Mouse (Mus musculus): Measurements from ENCODE around the gene Prkaca. TPM values are rescaled to one million over a fixed set of nuclear protein-coding genes. Genes with fewer than 3 reads are reported as not detected.

Gene Prkaca
- total RNA-seq, 2 experiments from 2014 or later: 256 to 257 TPM

- no peak for DNase-seq (ENCODE audit: low spot score in 2 of 2)
- H3K4me3 ChIP-seq: no peak overlapping the region
- no peak overlapping the region for H3K27ac ChIP-seq
- no peak for TF ChIP-seq CTCF (conservative IDR thresholded peaks at IDR 0.05)
Observed at GRCm38 (mm10) chr8:84029272-84029671, 56.5 kb downstream of the Prkaca start.

- Histone ChIP-seq H3K4me3 (no peak overlapping the region), H3K27ac (no peak overlapping the region)
- DNase-seq (ENCODE audit: low spot score in 2 of 2): no peak
- no peak for TF ChIP-seq CTCF (conservative IDR thresholded peaks at IDR 0.05)
Observed at GRCm38 (mm10) chr8:84032777-84033176, 60.0 kb downstream of the Prkaca start.

GRCm38 (mm10) chr8:84038015-84038414 lies 65.2 kb downstream of the Prkaca start:
- no peak overlapping the region for H3K4me3 ChIP-seq
- no peak for TF ChIP-seq CTCF (conservative IDR thresholded peaks at IDR 0.05)
- H3K27ac ChIP-seq: no peak overlapping the region
- no peak for DNase-seq (ENCODE audit: low spot score in 2 of 2)

GRCm38 (mm10) chr8:84039050-84039449 lies 66.3 kb downstream of the Prkaca start:
- peak; percentile 93 for TF ChIP-seq CTCF (conservative IDR thresholded peaks at IDR 0.05)
- no peak overlapping the region for H3K4me3 ChIP-seq
- peak; percentile 46 to 84 for DNase-seq (ENCODE audit: low spot score in 2 of 2)
- no peak overlapping the region for H3K27ac ChIP-seq

- TF ChIP-seq CTCF (conservative IDR thresholded peaks at IDR 0.05): peak; percentile 84
- H3K4me3 ChIP-seq: peak within 1 kb of the TSS; percentile 58
- peak within 1 kb of the TSS; percentile 72 for H3K27ac ChIP-seq
- DNase-seq (ENCODE audit: low spot score in 2 of 2): peak in 1 of 2 experiments; percentile 38
Observed at GRCm38 (mm10) chr8:84042066-84042947, 69.5 kb downstream of the Prkaca start, which contains the start of gene Il27ra. TSS of gene Il27ra (minus strand) at chr8:84042589.

DNA sequence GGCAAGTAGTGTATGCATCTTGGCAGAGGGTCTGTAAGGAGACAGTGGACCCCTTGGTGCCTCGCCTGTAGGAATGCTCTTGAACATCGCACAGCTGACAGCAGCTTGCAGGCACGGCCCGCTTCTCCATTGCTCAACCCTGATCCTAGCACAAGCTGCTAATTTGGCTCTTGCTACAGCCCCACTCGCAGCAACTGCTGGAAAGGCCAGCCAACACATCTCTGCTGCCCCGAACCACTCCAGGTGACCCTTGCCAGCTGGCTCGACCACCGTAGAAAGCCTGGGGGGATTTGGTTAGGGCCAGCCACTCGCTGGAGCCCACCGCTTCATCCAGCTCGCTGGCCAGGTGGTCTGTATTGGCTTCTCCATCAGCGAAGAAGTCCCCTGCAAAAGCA lies 70.2 kb downstream of the Prkaca start:
- no peak for DNase-seq (ENCODE audit: low spot score in 2 of 2)
- TF ChIP-seq CTCF (conservative IDR thresholded peaks at IDR 0.05): no peak
- H3K27ac ChIP-seq: peak overlapping the region; percentile 72; the same call in 1 of the 2 replicates
- peak overlapping the region; percentile 58; the same call in 1 of the 2 replicates for H3K4me3 ChIP-seq

DNA sequence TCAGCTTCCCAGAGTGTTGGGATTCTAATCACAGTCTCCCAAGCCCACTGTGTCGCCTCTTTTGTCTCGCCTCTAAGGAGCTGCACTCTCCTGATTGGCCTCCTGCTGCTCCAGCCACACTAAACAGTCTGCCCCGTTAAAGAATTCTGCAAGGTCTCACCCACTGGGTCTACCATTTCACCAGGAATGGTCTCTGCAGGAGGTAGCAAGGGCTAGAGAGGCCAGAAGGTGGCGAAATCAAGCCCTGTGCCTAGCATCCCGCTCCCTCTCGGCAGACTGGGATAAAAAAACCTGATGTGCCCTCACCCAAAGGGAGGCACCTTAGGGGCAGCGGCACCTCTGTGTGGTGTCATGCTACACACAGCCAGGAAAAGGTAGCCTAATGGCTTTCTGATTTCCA lies 71.3 kb downstream of the Prkaca start:
- no peak for DNase-seq (ENCODE audit: low spot score in 2 of 2)
- TF ChIP-seq CTCF (conservative IDR thresholded peaks at IDR 0.05): no peak; the same call in 1 of the 2 replicates
- no peak overlapping the region for H3K27ac ChIP-seq
- H3K4me3 ChIP-seq: no peak overlapping the region

DNA sequence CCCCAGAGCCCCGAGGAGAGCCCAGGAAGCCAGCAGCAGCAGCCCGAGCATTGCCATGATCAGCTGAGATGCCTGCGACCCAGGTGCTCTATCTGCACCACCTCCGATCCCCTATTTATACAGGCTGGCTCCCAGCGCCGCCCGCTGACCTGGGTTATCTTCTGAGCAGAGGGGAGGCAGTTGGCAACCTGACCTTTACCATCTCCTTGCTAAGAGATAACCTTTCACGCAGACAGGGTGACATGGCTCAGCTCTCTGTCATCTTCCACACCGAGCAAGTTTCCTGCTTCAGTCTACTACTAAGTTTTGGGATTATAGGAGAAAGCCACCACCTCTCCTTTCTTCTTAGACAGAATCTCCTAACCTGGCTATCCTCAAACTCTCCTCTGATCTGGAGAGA lies 72.1 kb downstream of the Prkaca start, which contains the start of gene Rln3:
Gene Rln3 (minus strand): TSS at position 101 of the 400 bp plus-strand sequence.
- TF ChIP-seq CTCF (conservative IDR thresholded peaks at IDR 0.05): no peak
- Histone ChIP-seq H3K27ac (no peak within 1 kb of the TSS), H3K4me3 (no peak within 1 kb of the TSS)
- no peak for DNase-seq (ENCODE audit: low spot score in 2 of 2)

Small RNA genes lying within 50 kb of the gene (microRNA-seq; reads per million reads assigned to microRNA genes)
- gene Gm44330: 0 reads per million in 2 experiments
- gene Gm44450: 0 to 0.96 reads per million in 2 experiments
- gene Mir1199: 0.64 to 0.74 reads per million in 2 experiments
- 7.0 to 7.5 reads per million in 2 experiments for gene Mir8111

Other genes starting within 250 kb of the Prkaca start
- gene Adgre5, start 231.7 kb upstream of the Prkaca start, total RNA-seq (2021): 10 to 100 TPM in 1 of 2 experiments, 1 to 10 TPM in 1; 8.1 to 12.4 TPM
- 100 to 1,000 TPM; 328 to 329 TPM for gene Adgrl1, start 72.9 kb upstream of the Prkaca start, total RNA-seq (2021)
- under 1 TPM; 0.44 to 0.87 TPM for gene Gm10644, start 17.8 kb upstream of the Prkaca start, total RNA-seq (2021)
- under 1 TPM; 0.44 to 0.82 TPM for gene Asf1b, start 17.5 kb upstream of the Prkaca start, total RNA-seq (2021)
- gene Samd1, start 24.7 kb downstream of the Prkaca start, total RNA-seq (2021): 10 to 100 TPM; 40.7 to 41.2 TPM
- gene 1700067K01Rik, start 28.5 kb downstream of the Prkaca start, total RNA-seq (2021): under 1 TPM; 0.66 to 0.82 TPM
- 1 to 10 TPM in 1 of 2 experiments, not detected in 1; 1.1 TPM for gene 2210011C24Rik, start 39.2 kb downstream of the Prkaca start, total RNA-seq (2021)
- gene Palm3, start 48.5 kb downstream of the Prkaca start, total RNA-seq (2021): 1 to 10 TPM; 2.8 TPM
- 1 to 10 TPM; 2.0 TPM for gene Il27ra, start 69.6 kb downstream of the Prkaca start, total RNA-seq (2021)
- not detected for gene Rln3, start 72.0 kb downstream of the Prkaca start, total RNA-seq (2021)
- gene Gm10643, start 92.1 kb downstream of the Prkaca start, total RNA-seq (2021): 1 to 10 TPM; 4.2 to 6.7 TPM
- gene Rfx1, start 93.8 kb downstream of the Prkaca start, total RNA-seq (2021): 10 to 100 TPM; 28.7 to 33.3 TPM
- 10 to 100 TPM; 21.2 to 22.5 TPM for gene Dcaf15, start 131.8 kb downstream of the Prkaca start, total RNA-seq (2021)
- not detected for gene Podnl1, start 153.0 kb downstream of the Prkaca start, total RNA-seq (2021)
- gene Cc2d1a, start 174.9 kb downstream of the Prkaca start, total RNA-seq (2021): 10 to 100 TPM; 53.2 to 57.8 TPM
- gene 4930432K21Rik, start 175.0 kb downstream of the Prkaca start, total RNA-seq (2021): 1 to 10 TPM; 2.1 to 2.9 TPM
- gene Nanos3, start 212.2 kb downstream of the Prkaca start, total RNA-seq (2021): 1 to 10 TPM; 2.6 to 5.0 TPM